Mouse (Mus musculus) kidney, adult 8-10 months (tissue): ENCODE results near the gene Gm28305.
A peak's percentile ranks its signal among the peaks of the same experiment; 100 is the strongest.

Experiments
- DNase-seq, 2 experiments: peaks; one replicate each; pipeline ENCODE4 v3.0.0; 2022

Gene Gm28305

GRCm38 (mm10) chr9:104070863-104071604, 30.6 kb downstream of the Gm28305 start:
- peak; percentile 8 to 16 for DNase-seq

GRCm38 (mm10) chr9:104075808-104076207, 35.3 kb downstream of the Gm28305 start:
- no peak for DNase-seq

- DNase-seq = no peak
These were observed 38.3 kb downstream of the Gm28305 start for GRCm38 (mm10) chr9:104078780-104079179.

GRCm38 (mm10) chr9:104079379-104079778, 38.9 kb downstream of the Gm28305 start:
- peak; percentile 36 to 72 for DNase-seq

GRCm38 (mm10) chr9:104080038-104080437, 39.6 kb downstream of the Gm28305 start:
- DNase-seq = no peak

GRCm38 (mm10) chr9:104085730-104086429, 45.4 kb downstream of the Gm28305 start:
- no peak for DNase-seq

GRCm38 (mm10) chr9:104088555-104088954, 48.1 kb downstream of the Gm28305 start:
- peak; percentile 32 to 35 for DNase-seq

GRCm38 (mm10) chr9:104092945-104093344, 52.5 kb downstream of the Gm28305 start:
- DNase-seq = no peak

- DNase-seq = no peak
These were observed 57.8 kb downstream of the Gm28305 start for GRCm38 (mm10) chr9:104098256-104098655.

- DNase-seq = no peak
These were observed 58.6 kb downstream of the Gm28305 start for GRCm38 (mm10) chr9:104099060-104099459.

GRCm38 (mm10) chr9:104100822-104101221, 60.4 kb downstream of the Gm28305 start:
- DNase-seq = peak in 1 of 2 experiments; percentile 20

GRCm38 (mm10) chr9:104101458-104101857, 61.0 kb downstream of the Gm28305 start:
- DNase-seq = no peak

GRCm38 (mm10) chr9:104102301-104102700, 61.8 kb downstream of the Gm28305 start:
- no peak for DNase-seq

- DNase-seq = no peak
These were observed 62.4 kb downstream of the Gm28305 start for GRCm38 (mm10) chr9:104102901-104103300.

- DNase-seq = no peak
These were observed 64.5 kb downstream of the Gm28305 start for GRCm38 (mm10) chr9:104104986-104105385.

GRCm38 (mm10) chr9:104106930-104107329, 66.5 kb downstream of the Gm28305 start:
- no peak for DNase-seq

- DNase-seq = no peak
These were observed 67.0 kb downstream of the Gm28305 start for GRCm38 (mm10) chr9:104107482-104107881.

GRCm38 (mm10) chr9:104108571-104109143, 68.2 kb downstream of the Gm28305 start:
- DNase-seq = no peak

- DNase-seq = no peak
These were observed 68.7 kb downstream of the Gm28305 start for GRCm38 (mm10) chr9:104109151-104109550.

- DNase-seq = no peak
These were observed 82.6 kb downstream of the Gm28305 start for GRCm38 (mm10) chr9:104123101-104123500.

GRCm38 (mm10) chr9:104123622-104124021, 83.2 kb downstream of the Gm28305 start:
- DNase-seq = no peak
